Mouse (Mus musculus) lung, adult 10 weeks (tissue): ENCODE data around the gene 5530401A14Rik. TPM values are rescaled to one million over a fixed set of nuclear protein-coding genes. Genes with fewer than 3 reads are reported as not detected.

Source experiments
- polyA plus RNA-seq: library from polyadenylated mRNA; stranded (reverse); fragments of 350-450 nt; fragmentation: Illumina TruSeq; extraction: RNeasy Lipid Tissue Mini Kit (QIAGEN cat#74804); gene quantifications from one replicate; pipeline ENCODE4 v1.2.3, GENCODE M21; 2014; ENCODE audit warnings: low read depth, low replicate concordance; ENCODE audit not compliant: insufficient read depth

5530401A14Rik gene
- polyA plus RNA-seq: not detected

DNA sequence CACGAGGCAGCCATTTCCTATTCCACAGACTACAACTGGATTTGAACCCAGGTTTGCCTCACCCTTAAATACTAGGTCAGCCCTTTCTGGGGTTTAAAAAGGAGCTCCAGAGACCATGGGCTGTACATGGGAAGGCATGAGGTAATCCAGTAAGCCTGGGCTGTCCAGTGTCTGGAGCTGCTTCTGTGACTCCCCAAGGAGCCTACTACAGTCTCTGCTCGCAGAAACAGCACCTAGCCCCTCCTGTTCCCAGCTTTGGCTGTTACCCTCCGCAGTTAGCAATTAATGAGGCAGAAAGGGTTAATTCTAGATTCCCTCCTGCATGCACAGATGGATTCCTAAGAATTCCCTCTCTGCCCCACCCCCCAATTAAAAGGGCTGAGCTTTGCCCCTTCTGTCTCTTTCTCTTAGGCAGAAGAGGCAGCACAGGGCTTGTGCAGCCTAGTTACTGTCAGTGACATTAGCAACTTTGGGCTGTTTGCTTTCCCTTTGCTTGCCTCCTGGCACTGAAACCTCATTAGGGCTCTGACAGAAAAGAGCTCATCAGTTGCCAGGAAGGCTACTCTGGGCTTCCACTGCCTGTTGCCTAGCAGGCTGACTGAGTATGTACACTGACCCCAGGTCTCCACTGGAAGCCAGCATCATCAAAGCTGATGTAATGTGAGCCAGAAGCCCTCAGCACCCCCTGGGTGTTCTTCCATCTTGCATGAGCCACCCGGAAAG is at the start of gene 5530401A14Rik:
5530401A14Rik (plus strand) TSS at position 424 of the 723 bp plus-strand sequence.

Other genes starting within 250 kb of the 5530401A14Rik start
- not detected for gene Asic2, start 107.8 kb downstream of the 5530401A14Rik start, polyA plus RNA-seq
- 3.0 TPM for gene Ccl2, start 174.9 kb downstream of the 5530401A14Rik start, polyA plus RNA-seq
- not detected for gene Gm17268, start 177.9 kb downstream of the 5530401A14Rik start, polyA plus RNA-seq
- 1.8 TPM for gene Ccl7, start 185.0 kb downstream of the 5530401A14Rik start, polyA plus RNA-seq
- 8.7 TPM for gene Ccl11, start 197.2 kb downstream of the 5530401A14Rik start, polyA plus RNA-seq
- gene Ccl12, start 241.2 kb downstream of the 5530401A14Rik start, polyA plus RNA-seq: 4.0 TPM